Mouse (Mus musculus) intestine, postnatal 0 days (tissue): Measurements from ENCODE around the gene Copz2. TPM values are rescaled to one million over a fixed set of nuclear protein-coding genes. Genes with fewer than 3 reads are reported as not detected.

Experiments used
- ATAC-seq: fragments of 200-750 bp; cut with Nextera tagmentation; 2 replicates; pipeline ENCODE4 v1.8.0; 2017; ENCODE audit warnings: mild to moderate bottlenecking, moderate TSS enrichment, moderate library complexity
- H3K27ac ChIP-seq: fragments of 300-500 bp; sonication (generic); 2 replicates; pipeline ENCODE4 v1.5.1; 2014; ENCODE audit warnings: mild to moderate bottlenecking, low read depth, low read length, moderate library complexity
- H3K27me3 ChIP-seq: fragments of 300-500 bp; sonication (generic); replicated peaks from 2 replicates; pipeline ENCODE4 v1.6.1; 2014; ENCODE audit warnings: low read length, mixed read lengths; ENCODE audit not compliant: control insufficient read depth, insufficient read depth
- H3K36me3 ChIP-seq: fragments of 300-500 bp; sonication (generic); 2 replicates; pipeline ENCODE4 v1.6.1; 2014; ENCODE audit warnings: mild to moderate bottlenecking, moderate library complexity; ENCODE audit not compliant: control insufficient read depth, insufficient read depth
- H3K4me1 ChIP-seq: fragments of 300-500 bp; sonication (generic); replicated peaks from 2 replicates; pipeline ENCODE4 v1.6.1; 2014; ENCODE audit warnings: antibody characterized with exemption, low read length, mixed read lengths; ENCODE audit not compliant: control insufficient read depth, insufficient read depth
- H3K4me2 ChIP-seq: fragments of 300-500 bp; sonication (generic); replicated peaks from 2 replicates; pipeline ENCODE4 v1.6.1; 2014; ENCODE audit warnings: low read depth, mild to moderate bottlenecking, moderate library complexity
- H3K4me3 ChIP-seq: fragments of 300-500 bp; sonication (generic); 2 replicates; pipeline ENCODE4 v1.5.1; 2014; ENCODE audit warnings: low read depth, low read length
- H3K9ac ChIP-seq: fragments of 300-500 bp; sonication (generic); 2 replicates; pipeline ENCODE4 v1.6.1; 2014; ENCODE audit warnings: mild to moderate bottlenecking, low read depth, low read length
- H3K9me3 ChIP-seq: fragments of 300-500 bp; sonication (generic); 2 replicates; pipeline ENCODE4 v1.6.1; 2016; ENCODE audit warnings: mixed run types; ENCODE audit not compliant: control insufficient read depth
- CTCF ChIP-seq: sonication (generic); IDR thresholded peaks from 2 replicates; pipeline ENCODE4 v1.5.1; 2016; ENCODE audit warnings: low read depth, mild to moderate bottlenecking, control low read depth, antibody characterized with exemption, moderate library complexity
- WGBS: fragments of 180-500 bp; shearing (Covaris S2); extraction: QIAGEN DNeasy Blood & Tissue Kit; methylation state at CpG from one replicate; pipeline ENCODE4 v1.1.7; 2014; 5-methylcytosine and 5-hydroxymethylcytosine counted together
- polyA plus RNA-seq: library from polyadenylated mRNA; unstranded; fragments of >200 nt; fragmentation: Nextera tagmentation; extraction: Ambion mirVana; gene quantifications from 2 replicates; pipeline ENCODE4 v1.2.1, GENCODE M21; 2015

Gene Copz2
- polyA plus RNA-seq, 1 experiment from 2014 or later: 46.8 TPM

DNA sequence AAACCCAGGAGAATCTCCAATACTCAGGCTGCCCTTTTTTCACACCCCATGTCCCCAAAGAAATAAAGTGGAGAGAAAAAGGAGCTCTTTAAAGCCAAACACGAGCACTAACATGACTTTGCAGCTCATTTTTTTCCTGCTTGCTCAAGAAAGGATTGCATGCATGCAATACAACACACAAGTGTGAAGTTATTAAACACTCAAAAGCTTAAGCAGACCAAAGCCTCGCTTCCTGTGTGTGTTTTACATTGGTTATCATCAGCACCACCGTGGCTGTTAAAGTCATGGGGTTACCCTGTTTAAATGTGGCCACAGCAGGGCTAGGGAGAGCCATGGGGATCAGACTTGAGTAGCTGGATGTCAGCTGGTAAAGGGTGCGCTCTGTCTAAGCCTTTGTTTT lies 27.4 kb downstream of the Copz2 start:
- 43% methylated on average over 4 of the region's 4 CpGs for WGBS
- no peak overlapping the region for H3K4me3 ChIP-seq
- H3K9me3 ChIP-seq: no peaks in the 10 kb centered on the region
- no peak overlapping the region for H3K9ac ChIP-seq
- H3K4me2 ChIP-seq: no peak overlapping the region
- ATAC-seq: no peak
- H3K27me3 ChIP-seq: peaks cover 24% of the 10 kb centered on the region
- H3K27ac ChIP-seq: no peak overlapping the region
- no peaks in the 10 kb centered on the region for H3K36me3 ChIP-seq
- TF ChIP-seq CTCF: no peak
- no peaks in the 10 kb centered on the region for H3K4me1 ChIP-seq

DNA sequence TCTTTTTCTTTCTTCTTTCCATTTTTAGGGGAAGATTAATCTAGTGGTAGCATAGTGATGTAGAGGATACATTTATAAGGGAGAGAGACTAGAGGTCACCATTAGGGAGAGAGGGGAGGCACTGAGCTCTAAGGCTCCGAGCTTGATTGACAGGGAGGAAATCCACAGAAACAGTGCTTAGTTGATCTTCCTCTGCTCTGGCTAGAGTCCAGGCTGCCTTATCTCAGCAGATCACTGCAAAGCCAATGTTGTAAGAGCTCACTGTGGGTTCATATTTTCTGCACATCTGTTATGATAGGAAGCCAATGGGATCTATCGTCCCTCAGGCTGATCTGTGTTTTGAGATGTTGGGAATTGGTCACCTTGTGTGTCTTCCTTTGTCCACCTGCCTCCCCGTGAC lies 29.0 kb downstream of the Copz2 start:
- H3K36me3 ChIP-seq: no peaks in the 10 kb centered on the region
- no peak for ATAC-seq
- 58% methylated on average over 3 of the region's 3 CpGs for WGBS
- no peak overlapping the region for H3K4me2 ChIP-seq
- no peaks in the 10 kb centered on the region for H3K9me3 ChIP-seq
- no peak overlapping the region for H3K27ac ChIP-seq
- H3K4me1 ChIP-seq: no peaks in the 10 kb centered on the region
- H3K27me3 ChIP-seq: peaks cover 24% of the 10 kb centered on the region
- H3K9ac ChIP-seq: no peak overlapping the region
- no peak overlapping the region for H3K4me3 ChIP-seq
- no peak for TF ChIP-seq CTCF

DNA sequence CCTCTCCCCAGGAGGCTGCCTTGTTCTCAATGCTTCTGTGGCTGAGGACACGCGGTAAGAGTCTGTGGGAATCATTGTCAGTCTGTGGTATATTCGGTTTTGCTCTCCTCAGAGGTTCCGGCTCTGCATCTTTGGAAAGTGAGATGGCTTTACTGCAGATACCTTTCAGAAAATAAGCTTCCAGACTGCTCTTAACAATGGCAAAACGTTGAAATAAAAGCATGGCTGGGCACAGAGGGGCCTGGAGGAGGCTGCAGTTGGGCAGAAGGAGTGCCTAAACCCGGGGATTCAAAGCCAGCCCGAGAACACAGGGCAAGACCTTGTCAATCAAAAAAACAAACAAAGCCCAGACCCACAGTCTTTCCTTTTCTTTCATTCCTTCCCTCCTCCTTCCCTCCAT lies 29.7 kb downstream of the Copz2 start:
- no peak for TF ChIP-seq CTCF
- H3K9ac ChIP-seq: no peak overlapping the region
- no peaks in the 10 kb centered on the region for H3K9me3 ChIP-seq
- 44% methylated on average over 7 of the region's 7 CpGs for WGBS
- no peak overlapping the region for H3K27ac ChIP-seq
- ATAC-seq: no peak
- no peaks in the 10 kb centered on the region for H3K36me3 ChIP-seq
- H3K4me3 ChIP-seq: no peak overlapping the region
- H3K4me2 ChIP-seq: no peak overlapping the region
- H3K4me1 ChIP-seq: no peaks in the 10 kb centered on the region
- H3K27me3 ChIP-seq: peaks cover 24% of the 10 kb centered on the region

DNA sequence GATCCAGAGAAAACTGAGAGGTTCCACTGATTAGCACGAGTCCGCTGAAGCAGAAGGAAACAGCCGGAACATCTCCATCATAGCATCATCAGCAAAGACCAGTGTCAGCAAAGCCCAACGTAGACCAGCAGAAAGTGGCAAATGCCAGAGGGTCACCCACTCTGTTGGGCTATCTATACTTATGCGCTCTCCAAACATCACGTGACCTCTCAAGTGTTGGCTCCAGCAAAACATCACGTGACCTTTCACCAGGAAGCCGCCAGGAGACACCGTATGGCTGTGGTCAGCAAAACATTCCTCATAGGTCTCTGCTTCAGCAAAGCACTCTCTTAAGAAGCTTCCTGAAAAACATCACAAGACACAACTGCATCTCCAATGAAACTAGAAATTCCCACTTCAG lies 30.6 kb downstream of the Copz2 start:
- TF ChIP-seq CTCF: no peak
- no peaks in the 10 kb centered on the region for H3K36me3 ChIP-seq
- H3K9me3 ChIP-seq: no peaks in the 10 kb centered on the region
- no peak overlapping the region for H3K9ac ChIP-seq
- H3K27ac ChIP-seq: no peak overlapping the region
- 78% methylated on average over 9 of the region's 9 CpGs for WGBS
- peaks cover 24% of the 10 kb centered on the region for H3K27me3 ChIP-seq
- H3K4me3 ChIP-seq: no peak overlapping the region
- no peak overlapping the region for H3K4me2 ChIP-seq
- ATAC-seq: no peak
- no peaks in the 10 kb centered on the region for H3K4me1 ChIP-seq

DNA sequence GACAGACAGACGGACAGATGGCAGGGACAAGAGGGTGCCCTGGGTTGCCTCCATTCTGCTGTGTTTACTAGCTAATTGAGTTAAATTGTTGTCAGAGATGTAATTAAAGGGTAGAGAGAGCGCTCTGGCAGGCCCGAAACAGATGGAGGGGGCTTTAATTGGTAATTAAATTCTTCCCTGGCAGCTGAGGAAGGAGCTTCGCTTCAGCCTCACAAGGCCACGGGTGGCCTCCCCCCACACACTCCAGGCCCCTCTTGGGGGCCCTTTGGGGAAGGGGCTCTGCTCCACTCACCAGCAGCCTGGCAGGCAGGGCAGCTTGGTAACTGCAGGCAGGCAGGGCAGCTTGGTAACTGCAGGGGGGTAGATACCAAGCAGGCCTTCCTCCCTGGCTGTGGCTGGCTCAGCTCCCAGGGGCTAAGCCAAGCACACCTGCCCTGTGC lies 36.3 kb downstream of the Copz2 start:
- ATAC-seq: no peak
- Histone ChIP-seq H3K9me3 (no peaks in the 10 kb centered on the region), H3K4me3 (no peak overlapping the region), H3K27ac (no peak overlapping the region), H3K27me3 (no peaks in the 10 kb centered on the region), H3K4me2 (no peak overlapping the region), H3K4me1 (no peaks in the 10 kb centered on the region), H3K36me3 (no peaks in the 10 kb centered on the region), H3K9ac (no peak overlapping the region)
- 70% methylated on average over 5 of the region's 5 CpGs for WGBS
- TF ChIP-seq CTCF: no peak

DNA sequence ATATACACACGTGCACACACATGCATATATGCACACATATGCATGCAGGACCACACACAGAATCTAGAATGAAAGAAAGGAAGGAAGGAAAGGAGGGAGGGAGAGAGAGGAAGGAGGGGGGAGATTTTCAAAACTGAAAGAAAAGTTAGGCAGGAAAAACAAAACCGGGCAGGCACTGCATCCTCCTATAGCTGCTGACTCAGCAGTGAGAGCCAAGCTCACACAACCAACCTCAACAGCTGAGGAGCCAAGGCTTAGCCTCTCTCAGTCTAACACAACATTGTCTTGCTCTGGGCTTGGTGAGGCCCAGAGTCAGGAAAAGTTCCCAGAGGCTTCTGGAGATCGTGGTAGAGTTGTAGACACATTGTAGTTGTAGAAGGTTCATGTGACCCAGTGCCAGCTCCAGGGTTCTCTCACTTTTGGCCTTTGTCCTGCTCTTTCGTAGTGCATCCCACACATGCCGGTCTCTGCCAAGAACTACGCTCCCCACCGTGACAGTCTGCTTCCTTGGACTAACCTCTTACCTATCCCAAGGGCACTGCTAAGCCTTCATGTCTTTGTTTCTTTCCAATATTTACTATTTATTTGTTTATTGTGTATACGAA lies 37.4 kb downstream of the Copz2 start:
- Histone ChIP-seq H3K4me2 (no peak overlapping the region), H3K9me3 (no peaks in the 10 kb centered on the region), H3K27ac (no peak overlapping the region), H3K4me3 (no peak overlapping the region), H3K36me3 (no peaks in the 10 kb centered on the region), H3K9ac (no peak overlapping the region), H3K4me1 (no peaks in the 10 kb centered on the region), H3K27me3 (no peaks in the 10 kb centered on the region)
- WGBS: 86% methylated on average over 8 of the region's 8 CpGs
- no peak for ATAC-seq
- TF ChIP-seq CTCF: no peak
